Mouse (Mus musculus): ENCODE data around the gene Igsf23. TPM values are rescaled to one million over a fixed set of nuclear protein-coding genes. Genes with fewer than 3 reads are reported as not detected.

The Igsf23 gene
- 0.94 TPM for polyA plus RNA-seq (2017; shearing (Covaris generic))

GRCm38 (mm10) chr7:19950589-19950988 lies at the start of gene Igsf23:
Igsf23 (minus strand) TSS chr7:19950756.

GRCm38 (mm10) chr7:19991165-19991564 lies 40.6 kb upstream of the Igsf23 start, which contains the start of gene Nlrp9b:
Nlrp9b (plus strand) TSS chr7:19991465.

GRCm38 (mm10) chr7:19964985-19965579 lies 14.5 kb upstream of the Igsf23 start, which contains the start of gene Ceacam20:
Ceacam20 (plus strand) TSS chr7:19965412.

GRCm38 (mm10) chr7:19920506-19921261 lies 29.9 kb downstream of the Igsf23 start, which contains the start of gene Pvr:
Pvr (minus strand) TSS chr7:19921160.

GRCm38 (mm10) chr7:19887849-19888248 lies 62.7 kb downstream of the Igsf23 start, which contains the start of gene Ceacam19:
Ceacam19 (minus strand) TSS chr7:19887965.

Other genes with a start within 250 kb of the Igsf23 start
- 63.8 TPM for gene Tomm40, start 235.3 kb downstream of the Igsf23 start, polyA plus RNA-seq (2017; shearing (Covaris generic))
- gene Nectin2, start 200.3 kb downstream of the Igsf23 start, polyA plus RNA-seq (2017; shearing (Covaris generic)): not detected
- 0.65 TPM for gene Bcam, start 179.7 kb downstream of the Igsf23 start, polyA plus RNA-seq (2017; shearing (Covaris generic))
- gene Cblc, start 153.9 kb downstream of the Igsf23 start, polyA plus RNA-seq (2017; shearing (Covaris generic)): not detected
- 199 TPM for gene Bcl3, start 128.0 kb downstream of the Igsf23 start, polyA plus RNA-seq (2017; shearing (Covaris generic))
- not detected for gene Gm19345, start 98.8 kb downstream of the Igsf23 start, polyA plus RNA-seq (2017; shearing (Covaris generic))
- gene Ceacam16, start 89.5 kb downstream of the Igsf23 start, polyA plus RNA-seq (2017; shearing (Covaris generic)): not detected
- not detected for gene Ceacam19, start 62.8 kb downstream of the Igsf23 start, polyA plus RNA-seq (2017; shearing (Covaris generic))
- gene Pvr, start 29.6 kb downstream of the Igsf23 start, polyA plus RNA-seq (2017; shearing (Covaris generic)): 42.3 TPM
- 0.18 TPM for gene Ceacam20, start 14.7 kb upstream of the Igsf23 start, polyA plus RNA-seq (2017; shearing (Covaris generic))
- gene Nlrp9b, start 40.7 kb upstream of the Igsf23 start, polyA plus RNA-seq (2017; shearing (Covaris generic)): 0.26 TPM
- gene Vmn1r91, start 148.9 kb upstream of the Igsf23 start, polyA plus RNA-seq (2017; shearing (Covaris generic)): 0.87 TPM
- not detected for gene Gm16442, start 171.8 kb upstream of the Igsf23 start, polyA plus RNA-seq (2017; shearing (Covaris generic))
- gene Vmn1r93, start 188.3 kb upstream of the Igsf23 start, polyA plus RNA-seq (2017; shearing (Covaris generic)): not detected
- gene Vmn1r94, start 217.6 kb upstream of the Igsf23 start, polyA plus RNA-seq (2017; shearing (Covaris generic)): not detected
- 0.55 TPM for gene Vmn1r95, start 243.0 kb upstream of the Igsf23 start, polyA plus RNA-seq (2017; shearing (Covaris generic))